Mouse (Mus musculus) ES-E14 (cell line): ENCODE measurements around the gene Lpcat4. TPM values are rescaled to one million over a fixed set of nuclear protein-coding genes. Genes with fewer than 3 reads are reported as not detected.

ENCODE experiments used
- DNase-seq: peaks from one replicate; pipeline ENCODE4 v3.0.0-alpha.2; 2013; ENCODE audit warnings: low read depth, low spot score
- H3K27ac ChIP-seq: 2 replicates; pipeline ENCODE4 v1.5.1; 2012; ENCODE audit warnings: low read depth, mild to moderate bottlenecking, low read length, moderate library complexity, mixed read lengths; ENCODE audit not compliant: poor library complexity, insufficient read depth, severe bottlenecking
- H3K36me3 ChIP-seq: 2 replicates; pipeline ENCODE4 v1.6.1; 2012; ENCODE audit warnings: mild to moderate bottlenecking, low read length, moderate library complexity, mixed read lengths; ENCODE audit not compliant: control insufficient read depth, poor library complexity, insufficient read depth, severe bottlenecking
- H3K4me1 ChIP-seq, 2 experiments: fragments of 150-350 bp in 1 of 2; sonication (generic) in 1 of 2; 2 replicates each; pipeline ENCODE4 v1.6.1; 2012; ENCODE audit warnings: low read length in 2 of 2, mild to moderate bottlenecking in 1 of 2, mixed read lengths in 1 of 2; ENCODE audit not compliant: control insufficient read depth in 2 of 2, insufficient read depth in 2 of 2, poor library complexity in 1 of 2
- H3K4me3 ChIP-seq, 2 experiments: fragments of 150-350 bp in 1 of 2; sonication (generic) in 1 of 2; 2 replicates each; pipeline ENCODE4 v1.5.1; 2012; ENCODE audit warnings: low read length in 2 of 2, low read depth in 1 of 2, mild to moderate bottlenecking in 1 of 2, mixed read lengths in 1 of 2; ENCODE audit not compliant: insufficient read depth in 1 of 2, poor library complexity in 1 of 2, severe bottlenecking in 1 of 2
- H3K9ac ChIP-seq: 2 replicates; pipeline ENCODE4 v1.6.1; 2012; ENCODE audit warnings: low read depth, mild to moderate bottlenecking, low read length, mixed read lengths; ENCODE audit not compliant: poor library complexity, insufficient read depth, severe bottlenecking
- H3K9me3 ChIP-seq: fragments of 150-350 bp; sonication (generic); 2 replicates; pipeline ENCODE4 v1.6.1; 2012; ENCODE audit warnings: low read depth, mild to moderate bottlenecking, low read length; ENCODE audit not compliant: control insufficient read depth, insufficient read depth
- CHD2 ChIP-seq: IDR thresholded peaks from 2 replicates; pipeline ENCODE4 v1.6.1; 2014; ENCODE audit warnings: mild to moderate bottlenecking, low read depth, low read length, inconsistent platforms
- HCFC1 ChIP-seq: IDR thresholded peaks from 2 replicates; pipeline ENCODE4 v1.6.1; 2012; ENCODE audit warnings: low read length, inconsistent platforms, borderline replicate concordance; ENCODE audit not compliant: insufficient read depth
- MAFK ChIP-seq: IDR thresholded peaks from 2 replicates; pipeline ENCODE4 v1.6.1; 2014; ENCODE audit warnings: mild to moderate bottlenecking, low read depth, low read length, inconsistent platforms; ENCODE audit not compliant: insufficient read depth
- ZC3H11A ChIP-seq: IDR thresholded peaks from 2 replicates; pipeline ENCODE4 v1.6.1; 2012; ENCODE audit warnings: low read depth, mild to moderate bottlenecking, inconsistent platforms, low read length, borderline replicate concordance
- ZNF384 ChIP-seq: IDR thresholded peaks from 2 replicates; pipeline ENCODE4 v1.6.1; 2012; ENCODE audit warnings: low read depth, low read length, inconsistent platforms
- in situ Hi-C, 2 experiments: fragments of 600-800 bp; cut with MboI; formaldehyde crosslinking; loops; one replicate each; pipeline ENCODE4 v1.15.1; 2025; ENCODE audit warnings: low sequenced_read_pairs in 2 of 2, inconsistent platforms in 1 of 2; ENCODE audit not compliant: unreplicated experiment in 2 of 2
- total RNA-seq: library from RNA; depleted of rRNA; stranded (reverse); fragments of 300-350 nt; gene quantifications from 2 replicates; pipeline ENCODE4 v1.2.3, GENCODE M21; 2012

Lpcat4 gene
- total RNA-seq, 1 experiment: 15.8 TPM

GRCm38 (mm10) chr2:112241787-112242186, 2.5 kb downstream of the Lpcat4 start:
- TF ChIP-seq MAFK (no peak), HCFC1 (no peak), CHD2 (no peak), ZNF384 (no peak), ZC3H11A (no peak)
- 0 out of 2 replicates have a peak overlapping the region, but pooled peaks have one; percentile 20 for H3K9ac ChIP-seq
- no peak overlapping the region for H3K27ac ChIP-seq
- in situ Hi-C loops: no loop called here
- DNase-seq: no peak
- H3K4me3 ChIP-seq: no peak overlapping the region
- H3K9me3 ChIP-seq: no peaks in the 10 kb centered on the region
- peaks cover 19% of the 10 kb centered on the region for H3K36me3 ChIP-seq
- peaks cover 0 to 33% of the 10 kb centered on the region in 2 experiments; a peak in 2 of 4 replicates for H3K4me1 ChIP-seq

- Histone ChIP-seq H3K4me1 (peaks cover 0 to 29% of the 10 kb centered on the region in 2 experiments; a peak in 2 of 4 replicates), H3K27ac (no peak overlapping the region), H3K36me3 (peaks cover 19% of the 10 kb centered on the region), H3K9ac (no peak overlapping the region), H3K9me3 (no peaks in the 10 kb centered on the region), H3K4me3 (no peak overlapping the region)
- TF ChIP-seq ZNF384: no peak
- TF ChIP-seq CHD2: no peak
- in situ Hi-C loops: no loop called here
- DNase-seq: no peak
Observed at GRCm38 (mm10) chr2:112245307-112245706, 6.0 kb downstream of the Lpcat4 start.

- Histone ChIP-seq H3K36me3 (peaks cover 19% of the 10 kb centered on the region), H3K4me1 (peaks cover 0 to 28% of the 10 kb centered on the region in 2 experiments; a peak in 2 of 4 replicates), H3K4me3 (no peak overlapping the region), H3K27ac (no peak overlapping the region), H3K9ac (no peak overlapping the region), H3K9me3 (no peaks in the 10 kb centered on the region)
- DNase-seq: no peak
- no peak for TF ChIP-seq ZC3H11A
- no peak for TF ChIP-seq MAFK
- no peak for TF ChIP-seq CHD2
- no peak for TF ChIP-seq ZNF384
- no peak for TF ChIP-seq HCFC1
- in situ Hi-C loops: no loop called here
Observed at GRCm38 (mm10) chr2:112246193-112246592, 6.9 kb downstream of the Lpcat4 start.

GRCm38 (mm10) chr2:112247323-112247722, 8.1 kb downstream of the Lpcat4 start:
- TF ChIP-seq ZC3H11A (no peak), MAFK (no peak), ZNF384 (no peak), HCFC1 (no peak), CHD2 (no peak)
- in situ Hi-C loops: no loop called here

GRCm38 (mm10) chr2:112249780-112250453, 10.6 kb downstream of the Lpcat4 start:
- no peak overlapping the region for H3K9ac ChIP-seq
- no peak for DNase-seq
- H3K4me3 ChIP-seq: no peak overlapping the region
- TF ChIP-seq ZNF384: no peak
- TF ChIP-seq MAFK: no peak
- no peak for TF ChIP-seq HCFC1
- TF ChIP-seq CHD2: no peak
- no peak for TF ChIP-seq ZC3H11A
- H3K27ac ChIP-seq: no peak overlapping the region
- H3K4me1 ChIP-seq: peaks cover 0 to 11% of the 10 kb centered on the region in 2 experiments; a peak in 2 of 4 replicates
- peaks cover 8% of the 10 kb centered on the region for H3K36me3 ChIP-seq
- in situ Hi-C loops: no loop called here
- no peaks in the 10 kb centered on the region for H3K9me3 ChIP-seq

More at GRCm38 (mm10) chr2:112247323-112247722, 8.1 kb downstream of the Lpcat4 start:
- no peaks in the 10 kb centered on the region for H3K9me3 ChIP-seq
- H3K4me3 ChIP-seq: no peak overlapping the region
- H3K9ac ChIP-seq: no peak overlapping the region
- H3K27ac ChIP-seq: no peak overlapping the region
- H3K4me1 ChIP-seq: peaks cover 0 to 26% of the 10 kb centered on the region in 2 experiments; a peak in 2 of 4 replicates
- no peak for DNase-seq
- peaks cover 17% of the 10 kb centered on the region for H3K36me3 ChIP-seq
